Mouse (Mus musculus) embryo, embryonic 10 days (tissue): ENCODE results near the gene Olfr1131.
"Not testable (repeated sequence)": the region's sequence is repeated elsewhere in the genome, so short reads cannot be mapped to it uniquely, and the experiment has no call there.

Experiments used
- DNase-seq: peaks from one replicate; pipeline ENCODE4 v3.0.0-alpha.2; 2015; ENCODE audit warnings: low spot score

Gene Olfr1131

DNA sequence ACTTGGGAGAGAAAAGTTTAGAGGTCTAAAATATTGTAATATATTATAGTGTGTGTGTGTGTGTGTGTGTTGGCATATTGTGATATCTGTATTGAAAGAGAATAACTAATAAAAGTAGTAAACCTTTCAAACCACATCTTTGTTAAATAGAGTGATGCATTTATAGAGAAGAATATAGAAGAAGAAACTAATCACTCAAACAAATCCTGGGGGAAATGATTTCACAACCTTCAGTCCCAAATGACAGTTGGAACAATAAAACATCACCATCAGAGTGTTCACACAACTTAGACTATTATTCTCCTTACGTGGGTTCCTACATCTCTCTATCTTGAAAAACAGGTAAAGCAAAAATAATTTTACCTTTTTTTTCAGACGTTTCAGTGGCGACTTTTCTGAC is at the start of gene Olfr1131:
Gene Olfr1131, plus strand, starts transcription at position 301 of the 400 bp plus-strand sequence.
- DNase-seq, result no peak

- DNase-seq, result not testable (repeated sequence)
Measured at GRCm38 (mm10) chr2:87605912-87606311, 21.0 kb upstream of the Olfr1131 start, which contains the start of gene Olfr1130. Gene Olfr1130, plus strand, starts transcription at chr2:87606212.

DNA sequence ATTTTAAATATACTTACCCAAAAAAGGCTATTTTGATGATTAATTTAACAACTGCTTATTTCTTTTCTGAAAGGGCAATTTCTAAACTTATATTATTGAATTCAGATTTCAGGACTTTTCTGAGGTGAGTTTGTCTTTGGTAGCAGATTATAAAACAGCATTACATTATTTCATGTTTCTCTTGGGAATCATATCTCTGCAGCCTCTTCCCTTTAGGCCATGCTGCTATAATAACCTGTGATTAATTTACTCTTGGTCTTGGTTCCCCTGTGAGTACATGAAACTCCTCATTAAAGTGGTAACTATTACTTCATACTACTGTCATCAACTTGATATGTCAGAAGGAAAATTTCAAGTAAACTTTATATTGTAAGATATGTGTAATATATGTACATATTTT is 10.5 kb downstream of the Olfr1131 start, which contains the start of gene Olfr1132:
Gene Olfr1132, minus strand, starts transcription at position 101 of the 400 bp plus-strand sequence.
- DNase-seq, result no peak

GRCm38 (mm10) chr2:87642441-87642840 is 15.5 kb downstream of the Olfr1131 start:
- no peak for DNase-seq

DNA sequence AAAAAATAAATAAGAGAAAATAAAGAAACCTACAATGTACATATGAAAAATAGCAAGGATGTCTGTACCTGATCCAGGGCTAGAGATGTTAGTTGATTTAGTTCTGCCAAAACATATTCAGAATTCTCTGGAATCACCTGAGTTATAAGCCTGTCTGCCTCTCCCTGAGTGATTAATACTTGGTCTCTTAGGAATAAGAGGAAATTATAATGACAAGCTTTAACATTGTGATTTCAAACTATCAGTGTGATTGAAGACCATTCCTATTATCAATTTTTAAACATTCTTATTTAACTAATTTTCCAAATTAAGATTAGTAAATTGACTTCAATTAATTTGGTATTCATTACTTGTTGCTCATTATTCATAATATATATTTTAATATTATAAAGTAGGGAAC is 20.4 kb downstream of the Olfr1131 start, which contains the start of gene Olfr1133:
Gene Olfr1133, minus strand, starts transcription at position 101 of the 400 bp plus-strand sequence.
- DNase-seq, result no peak

GRCm38 (mm10) chr2:87658360-87658759 is 31.5 kb downstream of the Olfr1131 start, which contains the start of gene Olfr1134:
Gene Olfr1134, minus strand, starts transcription at chr2:87658460.
- no peak for DNase-seq

GRCm38 (mm10) chr2:87673564-87673963 is 46.7 kb downstream of the Olfr1131 start, which contains the start of gene Olfr1135:
Gene Olfr1135, minus strand, starts transcription at chr2:87673664.
- DNase-seq, result no peak
